Mouse (Mus musculus): ENCODE measurements around the gene 1700016K19Rik. TPM values are rescaled to one million over a fixed set of nuclear protein-coding genes. Genes with fewer than 3 reads are reported as not detected.

The 1700016K19Rik gene
- polyA plus RNA-seq, 1 experiment: not detected

DNA sequence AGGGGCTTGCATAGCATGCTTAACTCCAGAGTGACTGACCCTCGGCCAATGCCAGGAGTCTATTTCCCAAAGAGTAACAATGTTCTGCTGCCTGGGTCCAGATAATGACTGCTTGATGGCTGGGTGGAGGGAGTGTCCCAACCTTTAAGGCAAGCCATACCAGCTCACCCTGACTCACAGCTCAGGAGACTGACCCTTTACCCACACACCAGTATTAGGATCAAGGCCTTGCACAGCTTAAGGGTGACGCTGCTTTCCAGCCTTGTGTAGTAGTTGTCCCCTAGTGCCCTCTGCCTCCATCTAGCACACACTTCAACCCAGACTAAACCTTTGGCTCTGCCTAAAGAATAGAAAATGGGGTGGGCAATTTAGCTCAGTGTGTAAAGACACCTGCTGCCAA lies 8.4 kb downstream of the 1700016K19Rik start:
- Histone ChIP-seq H3K4me1 (ENCODE audit: control insufficient read depth, insufficient read depth, insufficient read length, low read length) (no peaks in the 10 kb centered on the region), H3K4me3 (ENCODE audit: insufficient read depth, low read depth, low read length) (no peak overlapping the region), H3K27ac (replicated peaks; ENCODE audit: low read depth, low read length) (no peak overlapping the region)

DNA sequence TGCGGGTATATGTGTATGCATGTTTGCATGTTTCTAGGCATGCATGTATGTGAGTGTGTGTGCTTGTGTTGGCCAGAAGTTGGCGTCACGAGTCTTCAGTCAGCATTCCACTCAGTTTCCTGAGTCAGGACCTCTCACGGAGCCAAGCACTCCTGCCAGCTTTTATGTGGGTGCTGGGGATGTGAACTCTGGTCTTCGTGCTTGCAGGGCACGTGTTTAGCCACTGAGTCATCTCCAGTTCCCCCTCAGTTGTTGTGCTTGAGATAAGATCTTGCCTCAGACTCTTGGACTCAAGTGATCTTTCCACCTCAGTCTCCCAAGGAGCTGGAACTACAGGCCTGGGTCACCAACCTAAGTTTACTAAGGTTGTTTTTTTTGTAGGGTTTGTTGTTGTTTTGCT lies 9.4 kb downstream of the 1700016K19Rik start:
- Histone ChIP-seq H3K27ac (replicated peaks; ENCODE audit: low read depth, low read length) (no peak overlapping the region), H3K4me1 (ENCODE audit: control insufficient read depth, insufficient read depth, insufficient read length, low read length) (no peaks in the 10 kb centered on the region), H3K4me3 (ENCODE audit: insufficient read depth, low read depth, low read length) (no peak overlapping the region)

DNA sequence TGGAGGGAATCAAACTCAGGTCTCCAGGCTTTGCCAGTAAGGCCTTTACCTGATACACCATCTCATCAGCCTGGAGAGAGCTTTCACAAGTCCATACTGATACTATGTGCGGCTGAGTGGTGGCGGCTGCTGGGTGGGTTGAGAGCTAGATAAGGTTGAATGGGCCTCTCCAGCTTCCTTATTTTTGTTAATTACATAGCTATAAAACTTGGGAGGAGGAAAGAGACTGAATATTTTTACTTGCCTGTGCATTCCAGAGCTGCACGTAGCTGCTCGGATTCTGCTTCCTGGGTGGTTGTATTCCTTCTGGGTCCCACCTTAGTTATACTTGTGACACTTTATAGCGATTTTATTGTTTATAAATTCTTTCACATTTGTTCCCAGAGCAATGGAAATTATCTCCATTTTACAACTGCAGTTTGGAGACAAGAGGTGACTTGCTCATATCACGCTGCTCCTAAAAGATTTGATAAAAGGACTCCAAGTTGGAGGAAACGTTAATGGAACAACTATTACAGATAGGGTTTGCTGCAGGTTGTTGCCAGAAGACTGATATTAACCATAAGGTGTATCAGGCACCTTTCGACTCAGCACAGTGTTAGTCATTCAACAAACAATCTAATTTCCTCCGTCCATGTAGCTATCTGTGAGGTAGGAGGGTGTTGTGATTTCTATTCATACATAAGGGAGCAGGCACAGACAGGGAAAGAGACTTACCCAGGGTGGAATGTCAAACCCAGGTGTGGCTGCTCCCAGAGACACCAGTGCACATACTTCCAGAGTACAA lies 11.3 kb downstream of the 1700016K19Rik start:
- no peak overlapping the region for H3K4me3 ChIP-seq (ENCODE audit: insufficient read depth, low read depth, low read length)
- no peak overlapping the region for H3K27ac ChIP-seq (replicated peaks; ENCODE audit: low read depth, low read length)
- no peaks in the 10 kb centered on the region for H3K4me1 ChIP-seq (ENCODE audit: control insufficient read depth, insufficient read depth, insufficient read length, low read length)

DNA sequence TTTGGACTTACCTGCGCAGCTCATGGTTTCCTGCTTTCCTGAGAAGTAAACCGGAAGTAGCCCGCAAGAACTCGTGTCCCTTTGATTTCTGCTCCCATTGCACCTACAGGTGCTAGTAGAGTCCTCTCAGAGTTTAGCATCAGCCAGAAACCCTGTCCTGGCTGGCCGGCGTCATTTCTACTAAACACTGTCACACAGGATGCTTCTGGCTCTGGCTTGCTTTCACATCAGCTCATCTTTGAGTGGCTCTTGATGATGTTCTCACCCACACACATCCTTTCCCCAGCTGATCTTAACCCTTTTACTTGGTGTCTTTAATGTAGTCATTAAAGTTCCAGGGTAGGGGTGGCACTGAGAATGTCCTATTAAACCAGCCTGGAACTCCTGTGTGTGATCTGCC lies 15.5 kb downstream of the 1700016K19Rik start:
- no peak overlapping the region for H3K4me3 ChIP-seq (ENCODE audit: insufficient read depth, low read depth, low read length)
- H3K27ac ChIP-seq (replicated peaks; ENCODE audit: low read depth, low read length): no peak overlapping the region
- no peaks in the 10 kb centered on the region for H3K4me1 ChIP-seq (ENCODE audit: control insufficient read depth, insufficient read depth, insufficient read length, low read length)

DNA sequence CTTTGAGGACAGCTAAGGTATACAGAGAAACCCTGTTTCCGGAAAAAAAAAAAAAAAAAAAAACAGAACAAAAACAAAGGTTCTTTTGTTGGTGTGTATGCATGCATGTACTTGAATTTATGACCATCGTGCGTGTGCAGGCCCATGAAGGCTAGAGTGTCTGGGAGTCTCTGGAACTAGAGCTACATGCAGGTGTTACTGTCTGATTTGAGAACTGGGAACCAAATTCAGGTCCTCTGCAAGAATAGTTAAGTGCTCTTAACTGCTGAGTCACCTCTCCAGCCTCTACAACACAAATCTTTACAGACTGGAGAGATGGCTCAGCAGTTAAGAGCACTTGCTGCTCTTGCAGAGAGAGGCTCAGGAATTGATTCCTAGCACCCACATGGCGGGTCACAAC lies 16.1 kb downstream of the 1700016K19Rik start:
- no peaks in the 10 kb centered on the region for H3K4me1 ChIP-seq (ENCODE audit: control insufficient read depth, insufficient read depth, insufficient read length, low read length)
- H3K4me3 ChIP-seq (ENCODE audit: insufficient read depth, low read depth, low read length): no peak overlapping the region
- H3K27ac ChIP-seq (replicated peaks; ENCODE audit: low read depth, low read length): no peak overlapping the region

DNA sequence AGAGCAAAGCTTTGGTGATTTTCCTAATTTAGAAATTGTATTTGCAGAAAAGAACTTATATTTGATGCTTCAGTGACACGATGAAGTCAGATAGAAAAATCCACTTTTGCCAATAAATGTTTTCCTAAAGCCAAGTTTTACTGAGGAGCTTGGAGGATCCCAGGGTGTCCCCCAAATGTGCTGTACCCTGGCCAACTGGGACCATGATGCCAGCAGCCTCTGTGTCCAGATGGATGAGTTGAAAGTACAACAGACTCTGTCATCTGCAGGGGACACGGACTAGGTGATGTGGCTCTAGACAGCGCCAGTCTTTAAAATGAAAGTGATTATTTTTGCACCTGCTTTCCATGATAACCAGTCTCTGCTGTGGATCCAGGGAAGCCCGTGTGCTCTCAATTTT lies 20.2 kb downstream of the 1700016K19Rik start:
- Histone ChIP-seq H3K4me1 (ENCODE audit: control insufficient read depth, insufficient read depth, insufficient read length, low read length) (peaks cover 11% of the 10 kb centered on the region; the same call in 1 of the 2 replicates), H3K27ac (replicated peaks; ENCODE audit: low read depth, low read length) (no peak overlapping the region)

DNA sequence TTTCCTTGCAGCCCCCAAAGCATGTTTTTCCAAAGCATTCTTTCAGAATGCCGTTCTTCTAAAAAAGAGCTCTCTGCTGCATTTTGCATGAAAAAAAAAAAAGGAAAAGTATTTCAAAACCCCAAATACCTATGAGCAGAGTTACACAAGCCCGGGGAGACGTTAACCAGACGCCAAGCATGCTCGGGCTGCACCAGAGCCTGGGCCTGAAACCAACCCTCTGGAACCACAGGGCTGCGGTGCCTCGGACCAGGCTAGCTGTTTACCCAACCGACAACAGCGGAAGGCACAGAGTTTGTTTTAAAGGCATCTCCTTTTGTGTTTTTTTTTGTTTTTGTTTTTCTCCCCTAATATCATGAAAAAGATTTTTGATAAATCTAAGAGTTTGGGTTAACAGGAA lies 21.2 kb downstream of the 1700016K19Rik start:
- no peak overlapping the region for H3K27ac ChIP-seq (replicated peaks; ENCODE audit: low read depth, low read length)
- no peak overlapping the region for H3K4me3 ChIP-seq (ENCODE audit: insufficient read depth, low read depth, low read length)
- peaks cover 11% of the 10 kb centered on the region; the same call in 1 of the 2 replicates for H3K4me1 ChIP-seq (ENCODE audit: control insufficient read depth, insufficient read depth, insufficient read length, low read length)

More for the DNA sequence above, 20.2 kb downstream of the 1700016K19Rik start:
- no peak overlapping the region for H3K4me3 ChIP-seq (ENCODE audit: insufficient read depth, low read depth, low read length)

DNA sequence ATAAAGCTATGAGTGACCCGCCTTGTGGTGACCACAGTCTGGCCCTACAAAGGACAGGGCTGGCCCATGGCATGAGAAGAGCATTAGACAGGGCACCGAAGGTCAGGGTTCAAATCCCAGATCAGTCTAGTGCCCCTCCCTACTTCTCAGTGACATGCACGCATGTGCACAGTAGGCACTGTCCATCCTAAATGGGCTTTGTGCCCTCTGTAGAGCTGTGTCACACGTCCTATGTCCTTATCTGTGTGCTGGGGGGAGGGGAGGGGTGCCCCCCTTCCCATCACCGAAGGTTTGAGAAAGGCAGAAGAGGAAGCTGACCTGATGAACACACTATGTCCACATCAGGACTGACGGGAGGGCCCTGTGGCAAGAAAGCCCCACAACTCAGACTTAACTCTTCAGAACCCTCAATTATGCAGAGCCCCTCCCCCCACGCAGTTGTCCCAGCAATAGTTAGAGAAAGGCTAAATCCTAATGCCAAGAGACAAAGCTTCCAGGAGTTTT lies 25.4 kb downstream of the 1700016K19Rik start:
- Histone ChIP-seq H3K4me3 (ENCODE audit: insufficient read depth, low read depth, low read length) (peak overlapping the region; percentile 96), H3K27ac (replicated peaks; ENCODE audit: low read depth, low read length) (peak overlapping the region; percentile 85), H3K4me1 (ENCODE audit: control insufficient read depth, insufficient read depth, insufficient read length, low read length) (peaks cover 15% of the 10 kb centered on the region)

DNA sequence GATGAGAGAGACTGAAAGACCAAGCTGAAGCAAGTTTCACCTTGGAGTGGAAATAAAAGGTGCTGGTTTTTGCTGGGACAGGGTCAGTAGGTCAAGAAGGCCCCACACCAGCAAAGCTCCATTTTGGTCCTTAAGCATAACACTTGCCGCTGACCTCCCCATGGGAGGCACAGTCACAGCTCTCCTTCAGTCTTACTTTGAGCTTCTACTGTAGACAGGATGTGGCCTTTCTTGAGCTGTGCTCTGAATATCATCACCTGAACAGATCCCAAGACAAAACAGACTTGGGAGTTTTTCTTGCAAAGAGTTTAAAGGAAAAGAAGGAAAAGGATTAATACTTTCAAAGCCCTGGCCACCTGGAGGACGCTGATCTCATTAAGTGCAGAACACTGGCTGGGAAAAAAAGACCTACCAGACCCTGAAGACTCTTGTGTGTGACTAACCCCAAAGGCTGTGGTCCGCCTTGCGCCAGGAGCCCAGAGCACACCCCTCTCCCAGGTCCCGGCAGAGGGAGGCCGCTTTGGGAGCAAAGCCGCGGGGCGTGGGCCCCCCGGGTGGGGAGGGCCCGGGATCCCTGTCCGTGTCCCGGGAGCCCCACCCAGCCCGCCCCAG lies 26.9 kb downstream of the 1700016K19Rik start:
- Histone ChIP-seq H3K27ac (replicated peaks; ENCODE audit: low read depth, low read length) (peak overlapping the region; percentile 85), H3K4me3 (ENCODE audit: insufficient read depth, low read depth, low read length) (peak overlapping the region; percentile 96)

DNA sequence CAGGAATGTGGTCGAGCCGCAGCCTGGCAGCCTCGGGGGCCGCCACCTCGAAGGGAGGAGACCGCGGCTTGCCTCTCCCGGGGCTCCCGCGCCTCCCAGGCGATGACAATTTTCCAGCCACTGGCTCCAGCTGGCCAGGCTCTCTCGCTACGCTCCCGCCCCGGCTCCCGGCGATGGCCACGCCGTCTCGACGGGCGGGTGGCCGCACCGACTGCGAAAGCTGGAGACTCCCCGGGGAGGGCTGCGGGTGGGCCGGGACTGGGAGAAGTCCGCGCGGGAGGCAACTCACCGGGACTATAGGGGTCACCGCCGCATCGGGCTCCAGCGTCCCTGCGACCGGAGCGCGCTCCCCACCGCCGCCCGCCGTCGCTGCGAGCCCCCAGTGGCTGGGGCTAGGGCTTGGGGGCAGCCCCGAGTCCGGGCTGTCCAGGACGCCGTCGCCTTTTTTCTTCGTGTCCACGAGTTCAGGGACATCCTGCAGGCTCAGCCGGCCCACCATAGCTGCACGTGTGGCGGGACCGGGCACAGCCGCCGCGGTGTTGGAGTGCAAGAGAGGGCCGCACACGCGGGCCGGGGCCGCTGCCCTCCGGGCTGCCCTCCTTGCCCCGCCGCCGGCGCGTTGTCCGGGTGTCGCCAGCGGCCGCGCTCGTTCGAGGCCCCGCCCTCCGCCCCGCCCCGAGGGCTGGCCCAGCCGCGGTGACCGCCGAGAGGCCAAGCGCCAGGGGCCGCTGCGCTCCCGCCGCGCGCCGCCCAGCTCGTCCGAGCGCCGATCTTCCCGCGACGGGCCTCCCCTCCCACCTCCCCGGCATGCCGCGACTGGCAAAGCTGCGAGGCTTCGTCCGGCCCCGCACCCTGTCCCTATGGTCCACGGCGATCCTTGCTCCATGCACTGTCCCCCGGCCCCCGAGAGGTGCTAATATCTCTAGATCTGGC lies 27.7 kb downstream of the 1700016K19Rik start, which contains the start of gene Rflnb:
Rflnb (minus strand) TSS at position 644 of the 933 bp plus-strand sequence.
- H3K27ac ChIP-seq (replicated peaks; ENCODE audit: low read depth, low read length): peak within 1 kb of the TSS; percentile 92
- peaks cover 20% of the 10 kb centered on the region for H3K4me1 ChIP-seq (ENCODE audit: control insufficient read depth, insufficient read depth, insufficient read length, low read length)
- peak within 1 kb of the TSS; percentile 96 for H3K4me3 ChIP-seq (ENCODE audit: insufficient read depth, low read depth, low read length)

More for the DNA sequence above, 26.9 kb downstream of the 1700016K19Rik start:
- peaks cover 22% of the 10 kb centered on the region for H3K4me1 ChIP-seq (ENCODE audit: control insufficient read depth, insufficient read depth, insufficient read length, low read length)

DNA sequence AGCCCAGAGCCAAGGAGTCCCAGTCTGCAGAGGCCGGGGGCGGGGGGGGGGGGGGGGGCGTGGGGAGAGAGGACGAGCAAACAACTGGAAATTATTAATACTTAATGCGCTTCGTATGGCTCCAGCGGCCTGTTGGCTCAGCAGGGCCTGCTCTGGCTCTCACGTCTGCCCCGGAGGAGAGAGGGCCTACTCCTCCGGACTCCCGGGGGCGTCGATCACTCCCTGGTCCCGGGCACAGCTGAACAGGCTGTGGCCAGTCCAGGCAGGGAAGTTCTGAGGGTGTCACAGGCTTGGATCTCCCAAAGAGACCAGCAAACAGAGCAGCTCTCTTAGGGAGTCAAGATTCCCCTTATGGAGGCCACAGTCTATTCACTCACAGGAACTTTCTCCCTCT lies 28.4 kb downstream of the 1700016K19Rik start:
- H3K4me1 ChIP-seq (ENCODE audit: control insufficient read depth, insufficient read depth, insufficient read length, low read length): peaks cover 20% of the 10 kb centered on the region
- H3K27ac ChIP-seq (replicated peaks; ENCODE audit: low read depth, low read length): peak overlapping the region; percentile 92
- H3K4me3 ChIP-seq (ENCODE audit: insufficient read depth, low read depth, low read length): peak overlapping the region; percentile 45

DNA sequence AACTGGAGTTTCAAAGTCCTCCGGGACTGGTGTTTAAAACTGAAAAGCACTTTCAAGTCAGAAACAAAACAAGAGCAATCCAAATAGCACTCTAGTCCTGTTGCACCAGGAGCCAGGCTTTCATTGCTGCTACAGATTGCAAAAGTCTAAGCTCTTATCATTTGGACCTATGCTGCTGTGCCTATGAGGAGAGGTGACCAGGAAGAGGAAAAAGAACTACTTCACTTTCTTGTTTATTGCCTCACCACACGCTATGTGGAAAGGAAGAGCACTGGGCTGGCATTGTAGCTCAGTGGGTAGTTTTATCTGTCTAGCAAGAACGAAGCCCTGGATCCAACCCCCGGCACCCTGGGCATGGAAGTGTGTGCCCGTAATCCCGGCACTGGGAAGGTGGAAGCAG lies 33.6 kb downstream of the 1700016K19Rik start:
- Histone ChIP-seq H3K4me1 (ENCODE audit: control insufficient read depth, insufficient read depth, insufficient read length, low read length) (peaks cover 39% of the 10 kb centered on the region), H3K27ac (replicated peaks; ENCODE audit: low read depth, low read length) (no peak overlapping the region), H3K4me3 (ENCODE audit: insufficient read depth, low read depth, low read length) (no peak overlapping the region)

DNA sequence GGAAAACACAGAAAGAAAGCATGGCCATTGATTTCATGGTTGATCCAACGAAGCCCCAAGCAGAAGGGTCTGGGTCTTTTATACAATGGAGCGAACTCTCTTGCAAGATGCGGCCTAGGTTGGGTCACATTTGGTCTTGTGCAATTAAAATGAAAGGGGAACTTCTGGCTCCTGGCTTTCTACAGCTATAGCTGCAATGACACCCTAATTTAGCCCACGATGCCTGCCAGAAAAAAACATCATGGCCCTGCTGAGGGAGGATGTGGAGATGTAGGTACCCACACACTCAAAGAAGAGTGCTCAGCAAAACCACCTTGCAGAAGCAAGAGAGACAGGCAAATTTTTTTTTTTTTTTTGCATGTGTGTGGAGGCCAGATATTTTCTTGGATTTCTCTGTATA lies 34.1 kb downstream of the 1700016K19Rik start:
- Histone ChIP-seq H3K4me3 (ENCODE audit: insufficient read depth, low read depth, low read length) (no peak overlapping the region), H3K4me1 (ENCODE audit: control insufficient read depth, insufficient read depth, insufficient read length, low read length) (peaks cover 39% of the 10 kb centered on the region), H3K27ac (replicated peaks; ENCODE audit: low read depth, low read length) (no peak overlapping the region)

DNA sequence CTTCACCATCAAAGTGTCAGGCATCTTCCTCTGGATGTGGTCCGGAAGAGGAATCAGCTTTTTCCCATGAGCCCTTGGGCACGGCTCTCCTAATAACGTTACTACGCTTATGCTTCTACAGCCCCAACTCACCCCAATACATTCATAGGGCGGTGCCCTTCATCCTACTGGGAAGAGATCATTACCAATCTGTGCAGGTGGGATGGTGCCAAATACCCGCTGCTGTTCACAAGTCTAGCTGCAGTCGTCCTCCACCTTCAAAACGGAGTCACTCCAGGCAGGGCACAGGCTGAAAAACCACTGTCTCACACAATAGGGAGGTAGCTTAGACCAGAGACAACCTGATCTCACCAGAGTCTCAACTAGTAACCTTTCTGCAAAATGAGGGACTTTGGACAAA lies 35.5 kb downstream of the 1700016K19Rik start:
- Histone ChIP-seq H3K27ac (replicated peaks; ENCODE audit: low read depth, low read length) (peak overlapping the region; percentile 80), H3K4me1 (ENCODE audit: control insufficient read depth, insufficient read depth, insufficient read length, low read length) (peaks cover 40% of the 10 kb centered on the region), H3K4me3 (ENCODE audit: insufficient read depth, low read depth, low read length) (no peak overlapping the region)

Data from brown adipose tissue, adult 24 weeks (tissue).